Mouse (Mus musculus) adrenal gland, postnatal 14 days (tissue): ENCODE data around the gene Them7. TPM values are rescaled to one million over a fixed set of nuclear protein-coding genes. Genes with fewer than 3 reads are reported as not detected.

Experiments
- DNase-seq: peaks from one replicate; pipeline ENCODE4 v3.0.0; 2021; ENCODE audit warnings: mixed read lengths
- total RNA-seq: library from RNA; stranded (reverse); gene quantifications from 2 replicates; pipeline ENCODE4 v1.2.3, GENCODE M21; 2021

Gene Them7
- total RNA-seq, 1 experiment from 2014 or later = 2.5 TPM

DNA sequence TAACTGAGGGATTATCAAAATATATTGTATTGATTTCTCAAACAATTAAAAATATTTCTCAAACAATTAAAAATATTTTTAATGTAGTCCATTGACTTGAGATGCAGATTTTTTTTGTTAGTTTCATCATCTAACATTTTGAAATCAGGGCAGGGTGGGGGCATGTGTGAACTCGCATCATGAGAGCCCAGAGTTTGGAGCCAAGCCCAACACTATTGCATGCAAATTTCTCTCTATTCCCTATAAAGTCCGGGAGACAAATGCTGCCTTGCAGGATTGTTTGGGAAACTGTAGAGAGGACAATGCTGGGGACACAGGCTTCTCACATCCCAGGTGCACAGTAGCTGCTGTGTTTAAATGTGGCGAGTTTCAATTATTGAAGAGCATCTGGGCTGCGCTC lies 151.6 kb downstream of the Them7 start:
- peak; percentile 21 for DNase-seq

DNA sequence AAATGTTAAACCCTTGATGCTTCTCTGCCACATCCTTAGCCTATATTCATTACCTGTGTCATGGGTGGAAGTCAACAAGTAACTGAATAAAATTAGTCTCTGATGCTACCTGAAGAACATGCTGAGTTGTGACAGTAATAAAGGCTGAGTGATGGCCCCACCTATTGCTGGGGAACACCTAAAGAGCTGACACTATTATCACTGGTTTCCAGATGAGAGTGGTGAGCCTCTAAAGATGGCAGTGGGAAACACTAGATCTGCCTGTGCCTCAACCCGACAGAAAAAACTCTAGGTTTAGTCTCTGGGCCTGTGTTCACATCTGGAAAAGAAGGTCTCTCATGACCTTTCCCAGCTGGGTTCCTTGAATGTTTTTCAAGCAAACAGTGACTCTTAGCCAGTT lies 155.6 kb downstream of the Them7 start:
- no peak for DNase-seq

DNA sequence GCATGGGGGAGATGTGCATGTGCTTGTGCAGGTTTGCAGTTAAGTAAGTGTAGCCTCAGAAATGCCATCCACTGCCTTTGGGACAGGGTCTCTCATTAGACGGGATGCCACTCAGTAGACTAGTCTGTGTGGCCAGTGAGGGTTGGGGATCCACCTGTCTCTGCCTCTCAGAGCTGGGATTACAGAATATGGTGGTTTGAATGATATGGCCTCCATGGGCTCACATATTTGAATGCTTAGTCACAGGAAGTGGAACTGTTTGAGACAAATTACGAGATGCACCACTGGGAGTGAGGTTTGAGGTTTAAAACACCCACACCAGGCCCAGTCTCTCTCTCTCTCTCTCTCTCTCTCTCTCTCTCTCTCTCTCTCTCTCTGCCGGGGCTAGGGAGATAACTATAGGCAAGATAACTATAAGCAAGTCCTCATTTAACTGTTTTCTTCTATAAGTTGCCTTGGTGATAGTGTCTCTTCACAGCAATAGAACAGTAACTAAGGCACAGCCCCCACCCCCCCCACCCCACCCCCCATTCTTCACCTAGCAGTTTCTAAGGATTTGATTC lies 156.7 kb downstream of the Them7 start:
- DNase-seq = no peak

DNA sequence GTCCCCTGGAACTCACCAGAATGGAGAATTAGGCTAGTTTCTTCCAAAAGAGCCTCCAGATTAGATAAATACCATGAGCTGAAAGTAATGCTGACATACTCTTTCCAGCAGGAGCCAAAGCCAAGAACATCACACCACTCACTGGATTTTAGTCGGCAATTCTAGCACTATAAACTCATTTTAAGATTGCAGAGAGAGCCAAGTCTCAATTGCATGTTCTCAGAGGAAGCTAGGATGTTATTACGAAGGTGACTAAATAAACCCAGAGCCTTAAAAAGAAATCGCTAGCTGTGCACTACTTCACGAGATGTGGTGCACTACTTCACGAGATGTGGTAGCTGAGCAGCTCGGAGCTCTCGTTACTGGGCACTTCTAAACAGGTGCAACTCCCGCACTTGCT lies 158.9 kb downstream of the Them7 start:
- DNase-seq = no peak

DNA sequence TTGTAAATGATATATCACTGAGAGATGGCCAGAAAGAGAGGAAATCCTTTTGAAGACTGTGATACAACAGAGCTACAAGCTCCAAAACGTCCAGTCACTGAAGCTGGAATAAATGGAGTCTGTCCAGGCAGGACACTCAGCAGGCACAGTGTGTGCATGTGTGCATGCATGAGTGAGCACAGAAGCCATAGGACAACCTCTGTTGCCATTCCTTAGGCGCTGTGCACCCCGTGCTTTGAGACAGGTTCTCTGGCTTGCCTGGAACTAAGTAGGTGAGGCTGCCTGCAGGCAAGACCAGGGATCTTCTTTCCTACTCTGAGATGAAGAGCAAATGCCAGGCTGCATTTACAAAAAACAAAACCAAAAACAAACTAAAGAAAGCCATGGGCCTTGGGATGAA lies 160.9 kb downstream of the Them7 start:
- DNase-seq = no peak

DNA sequence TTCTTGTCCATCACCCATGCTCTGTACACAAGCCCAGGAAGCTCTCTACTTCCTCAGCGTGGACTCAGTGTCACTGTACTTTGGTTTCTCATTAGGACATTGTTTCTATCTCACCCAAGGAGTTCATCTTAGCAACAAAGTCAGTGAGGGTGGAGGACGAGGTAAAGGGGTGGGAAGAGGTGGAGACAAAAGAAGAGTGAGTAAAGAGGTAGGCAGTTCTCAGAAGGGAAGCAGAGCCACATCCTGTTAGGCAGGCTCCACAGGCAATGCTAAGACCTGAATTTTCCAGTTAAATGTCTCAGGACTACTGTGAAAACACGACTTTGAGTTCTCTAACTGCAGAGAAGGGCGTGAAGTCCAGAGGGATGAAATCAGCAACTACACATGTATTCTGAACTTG lies 162.3 kb downstream of the Them7 start:
- no peak for DNase-seq

DNA sequence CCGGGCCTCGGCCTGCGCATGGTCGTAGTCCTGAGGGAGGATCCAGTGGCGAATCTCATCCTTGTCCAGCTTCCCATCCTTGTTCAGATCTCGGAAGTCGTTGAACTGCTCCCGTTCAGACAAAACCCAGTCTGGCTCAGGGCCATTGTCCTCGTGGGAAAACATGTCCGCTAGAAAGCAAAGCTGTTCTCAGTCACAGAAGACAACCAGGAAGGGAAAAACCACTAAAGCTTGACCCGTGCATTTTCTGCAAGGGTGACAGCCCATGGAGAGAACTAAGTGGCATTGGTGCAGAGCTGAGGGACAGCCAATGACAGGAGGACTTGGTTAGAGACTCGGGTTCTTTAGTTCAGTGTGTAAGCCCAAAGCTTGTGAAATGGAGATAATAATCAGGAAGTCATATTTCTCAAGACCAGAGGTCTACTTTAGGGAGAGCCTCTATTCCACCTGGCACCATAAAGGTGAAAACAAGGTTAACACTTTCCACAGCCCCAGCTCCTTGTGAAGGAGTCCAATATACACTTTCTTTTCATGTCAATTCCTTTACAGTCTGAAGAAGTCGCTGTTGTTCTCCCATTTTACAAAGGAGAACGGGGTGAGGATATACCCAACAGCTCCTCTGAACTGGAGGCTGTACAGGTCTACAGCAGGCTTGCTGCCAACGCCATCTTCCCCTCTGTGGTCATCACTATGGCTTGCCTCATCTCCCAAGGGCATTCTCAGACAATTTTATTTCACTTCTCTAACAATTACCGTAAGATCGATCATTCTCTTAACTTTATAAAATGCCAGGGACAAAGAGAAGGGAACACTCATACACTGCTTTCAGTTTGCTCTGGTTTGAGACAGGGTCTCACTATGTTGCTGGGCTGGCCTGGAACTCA lies 165.1 kb downstream of the Them7 start:
- peak; percentile 32 for DNase-seq

DNA sequence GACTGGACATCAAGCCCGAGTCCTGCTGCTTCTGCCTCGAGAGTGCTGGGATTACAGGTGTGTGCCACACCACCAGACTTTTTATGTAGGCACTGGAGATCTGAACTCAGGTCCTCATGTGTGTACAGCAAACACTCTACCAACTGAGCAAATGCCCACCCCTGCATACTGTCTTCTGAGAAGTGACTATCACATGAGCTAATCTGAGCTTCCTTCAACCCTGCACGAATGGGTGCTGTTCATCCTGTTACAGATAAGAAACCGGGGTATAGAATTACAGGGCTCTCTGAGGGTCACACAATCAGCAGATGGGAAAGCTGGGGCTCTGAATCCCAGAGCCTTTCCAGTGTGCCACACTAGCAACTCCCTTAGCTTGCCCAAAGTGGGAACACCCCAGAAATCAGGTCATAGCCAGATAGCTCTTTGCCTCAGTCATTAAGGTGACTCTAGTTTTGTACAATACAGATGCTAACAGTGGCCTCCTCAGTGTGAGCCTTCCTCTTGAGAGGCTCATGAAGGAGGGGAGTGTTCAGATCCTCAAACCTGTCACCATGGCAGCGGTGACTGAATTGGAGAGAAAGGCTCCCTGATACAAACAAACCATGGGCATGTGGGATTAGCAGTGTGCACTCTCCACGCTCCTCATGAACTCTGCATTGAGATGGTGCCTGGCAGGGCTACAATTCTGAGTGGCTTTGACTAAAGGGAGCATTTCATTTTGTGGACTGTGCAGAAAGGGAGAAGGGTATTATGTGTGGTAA lies 166.7 kb downstream of the Them7 start:
- no peak for DNase-seq

DNA sequence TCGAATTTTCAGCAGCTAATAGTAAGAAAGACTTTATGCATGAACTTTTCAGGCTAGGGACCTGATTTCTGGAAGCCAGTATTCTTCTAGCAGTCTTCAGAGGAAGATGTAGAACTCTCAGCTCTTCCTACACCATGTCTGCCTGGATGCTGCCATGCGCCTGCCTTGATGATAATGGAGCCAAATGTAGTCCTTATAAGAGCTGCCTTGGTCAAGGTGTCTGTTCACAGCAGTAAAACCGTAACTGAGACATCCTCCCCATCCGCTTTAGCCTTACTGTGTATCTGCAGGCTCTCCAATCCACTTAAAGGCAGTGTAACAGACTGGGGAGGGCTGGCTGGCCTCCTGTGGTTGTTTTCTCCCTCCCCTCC lies 167.3 kb downstream of the Them7 start:
- no peak for DNase-seq

DNA sequence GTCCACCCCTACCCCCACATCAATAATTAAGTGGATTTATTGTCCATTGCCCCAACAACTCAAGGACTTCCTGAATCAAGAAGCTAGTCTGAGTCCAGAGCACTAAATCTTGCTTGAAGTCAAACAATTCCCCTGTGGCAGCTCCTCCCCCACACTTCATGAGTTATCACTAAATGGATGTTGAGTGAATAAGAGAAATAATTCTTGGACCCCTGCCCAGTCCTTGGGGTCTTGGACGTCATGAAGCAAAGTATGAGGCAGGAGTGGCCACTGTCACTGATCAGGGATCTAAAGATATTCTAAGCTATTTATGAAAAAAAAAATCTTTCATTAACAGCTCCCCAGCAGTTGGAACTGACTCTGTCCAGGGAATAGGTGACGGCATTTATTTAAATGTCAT lies 168.4 kb downstream of the Them7 start:
- DNase-seq = peak; percentile 50

DNA sequence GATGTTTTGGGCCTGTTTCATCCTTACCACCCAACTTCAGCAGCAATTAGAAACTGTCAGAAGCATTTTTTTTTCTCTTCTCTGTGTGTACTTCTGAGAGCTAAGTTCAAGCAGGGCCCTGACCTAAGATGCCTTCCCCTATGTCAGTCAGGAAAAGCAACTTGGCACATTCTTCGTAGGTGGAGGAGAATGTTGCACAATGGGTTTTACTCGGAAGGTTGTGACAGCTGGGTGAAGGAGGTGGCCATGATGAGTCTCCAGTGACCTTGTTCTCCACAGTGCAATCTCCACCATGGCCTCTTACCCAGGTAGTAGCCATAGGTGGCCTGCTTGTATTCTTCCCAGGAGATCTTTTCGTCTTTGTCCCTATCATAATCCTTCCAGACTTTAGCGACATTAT lies 170.3 kb downstream of the Them7 start:
- DNase-seq = peak; percentile 11

DNA sequence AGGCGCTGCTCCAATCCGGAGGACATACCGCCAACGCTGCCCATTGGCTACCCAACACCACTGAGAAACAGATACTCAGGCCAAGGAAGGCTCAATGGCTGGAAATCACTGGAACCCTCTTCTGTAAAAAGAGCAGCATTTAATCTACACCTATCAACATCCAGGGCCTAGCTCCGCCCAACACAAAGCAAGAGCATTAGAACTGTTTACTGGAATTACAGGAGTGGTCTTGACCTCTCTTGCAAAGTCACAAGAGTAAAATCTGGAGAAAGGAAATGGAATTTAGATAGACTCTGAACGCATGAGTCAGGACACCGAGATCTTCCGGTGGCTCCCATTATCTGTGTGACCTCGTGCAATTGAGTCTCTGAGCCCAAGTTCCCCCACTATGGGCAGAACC lies 171.9 kb downstream of the Them7 start:
- DNase-seq = no peak

DNA sequence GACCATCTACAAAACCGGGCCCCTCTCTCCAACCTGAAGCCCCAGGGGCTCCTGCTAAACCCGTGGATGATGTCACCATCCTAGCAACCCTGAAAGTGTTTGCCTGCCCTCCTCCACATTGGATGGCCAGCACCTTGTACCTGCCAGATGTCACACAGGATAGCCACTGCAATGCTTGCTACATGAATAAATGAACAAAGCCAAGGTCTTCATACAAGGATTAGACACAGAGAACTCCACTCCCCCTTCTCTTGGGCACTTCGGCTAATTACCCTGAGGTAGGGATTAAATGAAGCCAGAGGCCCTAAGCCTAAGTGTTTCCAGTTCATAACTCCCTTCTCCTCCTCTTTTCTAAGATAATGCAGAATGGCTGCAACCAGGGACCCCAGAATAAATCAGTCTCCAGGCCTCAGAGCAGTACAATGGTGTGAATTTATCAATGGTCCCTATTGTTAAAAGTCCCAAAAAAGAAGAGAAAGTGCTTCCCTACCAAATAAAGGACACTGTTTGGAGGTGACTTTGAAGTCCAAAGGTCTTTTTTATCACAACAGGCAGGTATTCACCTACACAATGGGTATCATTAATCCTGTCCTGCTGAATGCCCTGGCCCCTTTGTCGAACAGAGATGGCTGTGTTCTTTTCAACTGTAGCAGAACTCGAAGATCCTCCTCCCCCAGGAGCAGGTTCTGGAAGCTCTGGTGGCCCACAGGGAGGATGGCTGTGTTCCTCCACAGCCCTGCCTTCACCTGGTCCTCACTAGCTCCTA lies 173.5 kb downstream of the Them7 start:
- DNase-seq = no peak

DNA sequence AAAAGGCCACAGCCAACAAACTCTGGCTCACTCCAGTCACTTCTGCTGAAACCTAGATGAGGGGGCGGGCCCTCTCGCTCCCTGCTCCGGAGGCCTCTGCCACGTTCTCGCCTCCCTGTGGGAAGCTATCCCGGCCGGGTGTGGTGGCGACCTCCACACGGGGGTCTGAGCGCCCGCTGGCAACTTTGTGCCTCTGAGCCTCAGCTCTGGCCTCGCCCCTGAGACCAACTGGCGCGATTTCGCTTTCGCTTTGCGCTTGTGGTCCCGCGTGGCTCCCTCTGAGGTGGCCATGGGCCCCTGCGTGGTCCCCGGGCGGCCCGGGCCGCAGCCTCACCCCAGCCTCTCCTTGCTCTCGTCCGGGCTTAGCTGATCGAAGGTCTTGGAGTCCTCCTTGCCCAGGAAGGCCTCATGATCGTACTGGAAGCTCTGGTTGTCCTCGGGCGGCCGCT lies 174.5 kb downstream of the Them7 start:
- peak; percentile 74 for DNase-seq

DNA sequence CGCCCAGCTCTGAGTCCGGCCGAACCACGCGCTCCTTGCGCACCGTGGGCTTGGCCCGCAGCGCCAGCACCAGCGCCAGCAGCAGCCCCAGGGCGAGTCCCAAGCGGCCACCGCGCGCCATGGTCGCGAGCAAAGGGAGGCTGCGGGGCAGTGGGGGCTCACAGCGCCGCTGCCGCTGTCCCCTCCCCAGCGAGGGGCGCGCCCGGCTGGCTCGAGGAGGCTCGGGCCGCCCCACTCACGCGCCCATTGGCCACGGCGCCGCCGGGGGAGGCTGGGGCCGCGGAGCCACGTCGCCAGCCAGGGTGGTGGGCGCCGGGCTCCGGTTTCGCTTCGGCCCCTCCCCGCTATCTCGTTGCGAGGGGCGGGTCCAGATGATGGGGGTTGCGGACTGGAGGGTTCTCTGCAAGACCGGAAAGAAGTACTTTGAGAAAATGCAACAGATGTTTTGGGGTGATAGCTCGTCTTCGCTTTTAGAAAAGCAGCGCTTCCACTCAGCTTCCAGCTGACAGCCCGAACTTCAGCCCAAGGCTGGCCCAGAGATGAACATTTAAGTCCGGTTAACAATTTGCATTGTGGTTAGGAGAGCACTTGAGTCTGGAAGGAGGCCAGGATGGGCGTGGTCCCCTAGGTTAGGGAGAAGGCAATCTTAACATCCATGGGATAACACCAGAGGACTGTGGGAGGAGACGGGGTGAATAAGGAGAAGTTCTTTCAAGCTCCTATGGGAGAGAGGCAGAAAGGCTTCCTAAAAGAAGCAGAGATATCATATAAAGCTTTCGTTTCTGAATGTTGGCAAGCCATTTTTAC lies 175.2 kb downstream of the Them7 start, which contains the start of gene Rcn1:
Gene Rcn1 (minus strand): TSS at position 235 of the 807 bp plus-strand sequence.
- DNase-seq = peak; percentile 89

DNA sequence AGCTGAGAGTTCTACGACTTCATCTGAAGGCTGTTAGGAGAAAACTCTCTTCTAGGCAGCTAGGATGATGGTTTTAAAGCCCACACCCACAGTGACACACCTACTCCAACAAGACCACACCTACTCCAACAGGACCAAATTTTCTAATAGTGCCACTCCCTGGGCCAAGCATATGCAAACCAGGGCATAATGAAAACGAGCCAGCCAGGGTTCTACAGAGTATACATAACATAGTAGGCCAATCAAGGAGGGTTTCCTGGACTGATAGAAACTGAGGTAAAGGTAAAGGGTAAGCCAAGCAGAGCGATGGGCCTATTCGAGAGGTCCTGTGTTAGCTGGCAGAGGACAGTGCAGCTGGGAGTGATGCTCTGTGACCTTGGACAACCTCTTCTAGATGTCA lies 176.4 kb downstream of the Them7 start:
- DNase-seq = no peak

DNA sequence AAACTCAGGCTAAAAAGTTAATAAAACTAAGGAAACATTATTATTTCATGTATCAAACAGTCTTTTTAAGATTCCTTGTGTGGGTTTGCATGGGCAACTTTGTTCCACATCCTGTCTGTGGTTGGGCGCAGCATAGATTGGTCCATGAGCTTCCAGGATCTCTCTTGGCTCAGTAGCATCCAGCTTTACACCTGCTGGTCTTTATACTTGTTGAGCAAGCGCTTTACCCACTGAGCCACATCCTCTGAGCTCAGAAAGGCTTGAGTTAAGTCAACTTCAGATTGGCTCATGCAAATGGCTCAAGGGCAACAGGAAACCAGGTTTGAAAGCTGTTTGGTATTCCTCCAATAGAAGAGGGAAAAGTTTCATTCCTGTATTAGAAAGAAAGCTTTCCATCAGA lies 178.1 kb downstream of the Them7 start:
- DNase-seq = no peak

DNA sequence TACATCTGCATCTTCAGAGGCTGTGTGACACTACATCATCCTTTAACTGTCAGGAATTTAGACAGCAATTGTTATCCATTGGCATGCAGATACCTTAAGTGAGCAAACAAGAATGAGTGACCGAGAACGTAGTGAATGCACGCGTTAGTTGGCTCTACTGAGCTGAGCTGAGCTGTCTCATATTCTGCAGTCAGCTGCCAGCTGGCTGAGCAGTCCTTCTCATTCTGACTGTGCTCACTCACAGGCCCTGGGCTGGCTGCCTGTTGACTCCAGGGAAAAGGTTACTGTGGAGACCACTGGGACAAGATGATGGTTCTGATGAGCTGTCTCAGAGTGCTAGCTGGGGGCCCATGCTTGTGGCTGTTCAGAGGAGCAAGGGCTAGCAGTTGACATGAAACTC lies 184.4 kb downstream of the Them7 start:
- DNase-seq = peak; percentile 25

DNA sequence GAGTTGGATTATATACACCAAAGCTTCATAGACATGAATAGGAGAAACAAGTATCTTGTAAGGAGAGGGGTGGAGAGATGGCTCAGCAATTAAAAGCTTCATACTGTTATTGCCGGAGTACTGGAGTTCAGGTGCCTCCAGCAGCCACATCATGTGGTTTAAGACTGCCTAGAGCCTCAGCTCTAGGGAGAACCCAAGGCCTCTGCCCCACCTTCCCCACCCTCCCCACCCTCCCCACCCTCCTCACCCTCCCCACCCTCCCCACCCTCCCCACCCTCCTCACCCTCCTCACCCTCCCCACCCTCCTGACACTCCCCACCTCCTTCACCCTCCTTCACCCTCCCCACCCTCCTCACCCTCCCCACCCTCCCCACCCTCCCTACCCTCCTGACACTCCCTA lies 185.1 kb downstream of the Them7 start:
- no peak for DNase-seq

DNA sequence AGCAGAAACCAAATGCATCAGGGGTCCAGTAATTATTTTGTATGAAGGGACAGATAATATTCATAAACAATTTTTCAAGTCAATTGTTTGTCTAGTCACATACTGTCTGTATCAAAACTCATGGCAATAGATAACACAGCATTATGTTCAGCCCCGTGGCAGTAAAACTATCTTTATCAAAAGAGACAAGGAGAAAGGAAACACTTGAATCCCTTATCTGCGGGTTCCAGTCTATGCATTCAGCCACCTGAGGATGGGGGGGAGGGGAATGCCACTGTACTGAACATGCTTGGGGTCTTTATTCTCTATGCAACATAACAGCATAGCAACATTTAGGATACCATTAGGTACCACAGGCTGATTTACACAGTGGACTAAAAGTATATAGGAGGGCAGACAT lies 190.2 kb downstream of the Them7 start:
- no peak for DNase-seq

DNA sequence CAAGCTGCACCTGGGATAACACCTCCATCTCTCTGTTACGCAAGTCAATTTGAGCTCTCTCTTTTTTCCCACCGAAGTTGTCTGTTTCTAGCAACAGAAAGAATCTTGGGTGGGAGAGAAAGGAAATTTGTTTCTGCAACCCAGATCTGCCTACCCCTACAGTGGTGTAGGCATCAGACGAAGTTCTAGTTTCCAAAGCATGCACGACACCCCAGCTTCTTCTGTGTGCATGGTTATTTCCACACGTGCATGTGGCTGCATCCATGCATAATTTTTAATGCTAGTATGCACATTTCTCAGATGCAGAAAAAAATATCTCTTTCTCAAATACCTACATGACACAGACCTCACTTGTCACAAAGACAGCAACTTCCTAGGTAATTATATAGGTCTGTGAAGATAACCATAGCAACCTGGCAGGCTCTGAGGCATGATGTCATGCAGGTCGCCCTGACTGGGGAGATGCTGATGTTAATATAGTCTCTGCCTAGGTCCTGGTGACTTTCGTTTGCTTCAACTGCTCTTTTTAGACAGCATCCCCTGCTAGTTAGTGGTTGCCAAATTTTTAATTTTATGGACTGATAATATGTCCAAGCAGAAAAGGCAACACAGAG lies 192.0 kb downstream of the Them7 start:
- no peak for DNase-seq
